Mouse (Mus musculus) left cerebral cortex, adult 11 months (tissue): ENCODE measurements around the gene Crebbp.
"Not testable (repeated sequence)": the region's sequence is repeated elsewhere in the genome, so short reads cannot be mapped to it uniquely, and the experiment has no call there.

Experiments used
- DNase-seq: peaks from one replicate; pipeline ENCODE4 v3.0.0; 2022; ENCODE audit warnings: low spot score

Gene Crebbp

DNA sequence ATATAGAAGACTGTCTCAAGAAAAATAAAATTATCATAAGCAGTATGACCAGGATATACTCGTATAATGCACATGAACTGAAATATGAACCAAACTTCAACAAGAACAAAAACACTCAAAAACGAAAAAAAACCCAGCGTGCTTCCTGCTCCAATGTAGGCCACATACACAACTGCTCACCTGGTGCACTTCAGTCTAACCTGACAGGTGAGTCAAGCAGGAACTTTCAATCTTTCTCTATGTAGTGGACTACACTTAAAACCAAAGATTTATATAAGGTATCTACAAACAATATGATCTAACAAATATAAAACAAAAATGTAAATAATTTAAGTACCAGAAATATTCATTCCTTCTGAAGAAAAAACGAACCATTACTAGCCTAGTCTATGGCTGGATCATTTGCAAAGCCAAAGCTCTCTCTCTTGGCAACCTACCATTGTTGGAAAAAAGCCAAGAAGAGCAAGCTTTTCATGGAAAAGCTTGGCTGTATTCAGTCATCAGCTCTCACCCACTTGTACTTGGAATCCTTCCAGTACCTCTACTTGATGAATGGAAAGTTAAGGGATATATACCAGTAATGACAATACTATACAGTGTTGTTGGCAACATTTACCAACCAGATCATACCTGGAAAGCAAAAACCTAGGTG, 53.4 kb downstream of the Crebbp start:
- DNase-seq: peak; percentile 70

DNA sequence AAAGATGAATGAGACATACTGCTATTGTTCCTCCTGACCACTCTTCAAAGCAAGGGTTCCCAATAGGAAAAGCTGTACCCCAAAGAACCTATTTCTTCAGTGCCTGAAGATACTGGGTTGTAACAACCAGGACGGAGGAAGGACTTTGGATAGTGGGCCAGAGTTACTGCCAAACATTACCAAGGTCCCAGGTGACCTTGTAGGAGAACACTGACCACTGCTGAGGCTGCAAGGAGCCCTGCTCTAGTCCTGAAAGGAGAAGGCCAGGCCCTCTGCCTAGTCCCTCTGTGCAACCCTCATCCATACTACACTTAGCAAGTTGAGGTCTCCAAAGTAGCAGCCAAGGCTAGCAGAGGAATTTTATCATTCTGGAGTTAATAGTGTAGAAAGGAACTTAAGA, 60.7 kb downstream of the Crebbp start:
- DNase-seq: no peak

DNA sequence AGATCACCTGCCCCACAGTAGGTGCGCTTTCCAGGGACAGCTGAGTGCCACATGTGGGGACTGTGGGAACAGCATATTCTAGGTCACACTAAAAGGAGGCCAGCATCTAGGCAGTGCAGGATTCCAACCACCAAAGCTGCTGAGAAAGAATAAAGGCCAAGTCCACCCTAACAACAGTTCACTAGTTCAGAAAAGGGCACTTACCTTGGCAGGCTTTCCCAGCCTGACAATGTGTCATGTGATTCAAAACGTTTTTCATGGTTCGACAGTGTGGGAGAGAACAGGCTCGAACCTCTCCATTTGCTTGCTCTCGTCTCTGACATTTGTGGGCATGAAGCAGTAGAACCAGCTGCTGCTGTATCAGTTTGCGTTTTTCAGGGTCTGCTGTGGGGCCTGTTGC, 75.3 kb downstream of the Crebbp start:
- no peak for DNase-seq

DNA sequence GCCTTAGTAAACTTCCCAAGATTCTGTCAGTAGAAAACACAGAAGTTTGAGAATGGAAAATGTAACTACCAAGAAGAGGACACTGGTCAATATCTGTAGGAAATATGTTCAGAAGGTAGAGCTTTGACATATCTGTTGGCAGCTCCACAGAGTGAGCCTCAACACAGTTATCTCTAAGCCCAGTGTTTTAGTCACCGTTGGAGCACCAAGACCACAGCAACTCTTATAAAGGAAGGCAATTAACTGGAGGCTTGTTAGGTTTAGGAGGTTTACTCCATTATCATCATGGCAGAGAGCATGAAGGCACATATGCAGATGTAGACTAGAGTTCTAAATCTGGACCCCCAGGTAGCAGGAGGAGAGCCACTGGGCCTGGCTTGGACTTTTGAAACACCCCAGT, 80.0 kb downstream of the Crebbp start:
- no peak for DNase-seq

DNA sequence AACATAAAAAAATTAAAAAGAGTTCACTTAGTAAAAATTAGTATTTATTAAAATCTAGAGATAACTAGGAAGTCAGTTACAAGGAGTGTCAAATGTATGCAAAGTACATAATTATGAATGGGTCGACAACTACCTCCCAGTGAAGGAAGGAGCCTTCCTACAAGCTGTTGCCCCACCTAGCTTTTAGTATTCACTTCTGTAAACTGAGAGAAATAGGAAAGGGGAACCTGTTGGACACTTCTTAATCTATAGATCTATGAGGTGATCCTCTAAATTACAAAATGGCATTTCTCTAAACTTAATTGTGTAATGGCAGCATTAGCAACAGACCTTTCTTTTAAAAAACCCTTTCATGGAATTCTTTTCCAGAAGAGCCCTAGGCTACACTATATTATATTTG, 84.9 kb downstream of the Crebbp start:
- no peak for DNase-seq

DNA sequence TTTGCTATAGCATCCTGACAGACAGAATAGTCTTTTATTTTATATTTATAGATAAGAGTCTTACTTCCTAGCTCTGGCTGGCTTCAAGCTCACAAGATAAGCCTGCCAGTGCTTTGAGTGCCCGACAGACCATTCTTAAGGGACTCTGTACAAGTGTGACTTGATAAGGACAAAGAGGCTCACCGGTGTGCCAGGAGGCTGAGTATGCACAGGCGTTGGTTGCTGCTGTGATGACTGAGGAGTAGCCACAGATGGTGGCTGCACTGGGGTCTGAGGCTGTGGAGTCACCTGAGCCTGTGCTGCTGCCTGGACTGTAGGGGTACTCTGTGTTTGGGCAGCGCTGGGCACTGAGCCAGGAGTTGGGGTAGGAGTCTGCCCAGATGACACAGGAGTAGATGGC, 96.7 kb downstream of the Crebbp start:
- no peak for DNase-seq

DNA sequence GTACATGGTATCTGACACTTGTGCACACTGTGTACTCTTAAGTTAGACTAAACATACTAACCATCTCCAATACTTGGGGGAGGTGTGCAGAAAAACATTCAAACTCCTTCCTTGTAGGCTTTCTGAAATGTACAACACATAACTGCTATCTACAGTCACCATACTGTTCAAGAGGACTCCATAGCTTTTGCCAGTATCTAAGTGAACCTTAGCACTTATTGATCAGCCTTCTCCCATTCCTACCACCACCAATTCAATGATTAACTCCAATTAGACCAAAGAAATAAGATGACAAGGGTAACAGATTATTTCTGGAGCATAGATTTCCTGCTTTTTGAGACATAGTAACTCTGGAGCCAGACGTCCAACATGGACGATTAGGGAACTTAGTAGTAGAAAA, 113.4 kb downstream of the Crebbp start:
- DNase-seq: no peak

DNA sequence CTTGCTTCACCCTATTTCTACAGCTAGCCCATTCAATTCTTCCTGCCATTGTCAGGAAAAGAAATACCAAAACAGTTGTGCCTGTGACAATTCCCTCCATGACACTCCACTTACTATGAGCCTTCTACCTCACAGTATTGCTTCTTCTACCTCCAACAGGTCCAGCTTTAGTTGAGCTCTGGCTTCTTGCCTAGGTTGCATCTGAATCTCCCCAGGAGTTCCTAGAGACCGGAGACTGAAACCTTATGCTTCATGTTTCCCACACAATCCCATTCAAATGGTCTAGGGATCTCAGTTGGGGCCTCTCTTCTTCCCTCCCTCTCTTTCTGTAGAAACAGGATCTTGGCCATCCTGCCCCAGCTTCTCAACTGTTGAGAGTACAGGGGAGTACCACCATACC, 116.3 kb downstream of the Crebbp start:
- no peak for DNase-seq

DNA sequence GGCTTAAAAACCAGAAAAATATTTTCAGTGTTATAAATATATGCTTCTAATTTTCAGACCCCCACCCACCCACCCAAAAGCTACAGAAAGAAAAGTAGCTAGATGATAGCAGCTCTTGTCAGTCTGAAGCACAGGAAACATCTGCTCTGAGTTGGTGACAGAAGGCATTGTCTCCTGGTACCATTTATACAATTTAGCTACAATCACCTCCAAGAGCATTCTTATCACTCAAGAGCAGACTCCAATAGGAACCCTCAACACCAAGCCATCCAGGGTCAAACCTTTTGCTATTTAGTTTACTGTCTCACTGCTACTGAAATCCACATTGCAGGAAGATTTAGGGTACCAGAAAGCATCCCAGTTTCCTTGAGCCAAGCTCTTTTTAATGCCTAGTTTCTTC, 116.9 kb downstream of the Crebbp start:
- no peak for DNase-seq

DNA sequence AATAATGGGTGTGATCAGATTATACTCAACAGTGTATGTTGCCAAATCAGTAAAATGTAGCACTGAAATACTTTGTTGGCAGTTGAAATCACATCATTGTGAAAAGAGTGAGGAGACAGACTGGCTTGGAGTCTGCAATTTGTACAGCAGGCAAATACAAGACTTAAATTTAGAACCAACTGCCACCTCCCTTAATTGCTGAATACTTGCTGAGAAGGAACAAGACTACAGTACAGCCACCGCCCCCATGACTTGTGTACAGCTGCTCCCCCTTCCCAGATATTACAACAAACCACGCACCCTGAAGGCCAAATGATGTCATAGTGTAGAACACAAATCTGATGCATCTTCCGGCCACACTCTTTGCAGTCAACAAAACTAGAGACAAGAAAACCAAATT, 117.7 kb downstream of the Crebbp start:
- DNase-seq: no peak

DNA sequence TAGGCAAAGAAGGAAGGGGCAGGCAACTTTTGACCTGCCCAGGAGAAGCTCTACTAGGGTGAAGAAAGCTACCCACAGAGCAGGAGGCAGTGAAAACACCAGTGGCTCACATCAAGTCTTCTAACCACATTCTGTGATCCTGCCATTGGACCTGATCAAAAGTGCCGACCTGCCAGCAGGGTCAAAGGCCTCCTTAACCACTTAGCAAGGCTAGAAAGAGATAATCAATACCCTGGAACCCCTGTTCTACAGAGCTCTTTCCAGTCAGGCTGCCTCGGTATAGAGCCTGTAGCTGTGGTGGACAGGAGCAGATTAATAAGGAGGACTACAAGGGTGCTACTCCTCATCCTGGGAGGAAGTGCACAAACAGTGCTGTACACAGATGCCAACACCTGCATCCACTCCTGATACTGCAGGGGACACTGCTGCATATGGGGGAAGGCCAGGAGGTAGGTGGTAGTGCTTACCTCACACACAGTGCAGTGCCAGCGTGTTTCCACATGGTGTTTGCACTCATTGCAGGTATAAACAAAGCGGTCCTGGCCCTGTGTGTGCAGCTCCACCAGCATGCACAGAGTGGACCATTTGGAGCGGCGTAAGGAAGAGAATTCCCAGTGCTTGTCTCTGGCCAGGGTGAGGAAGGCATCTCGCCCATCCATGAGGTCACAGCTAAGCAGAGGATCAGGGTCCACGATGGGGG, 126.4 kb downstream of the Crebbp start:
- DNase-seq: no peak

DNA sequence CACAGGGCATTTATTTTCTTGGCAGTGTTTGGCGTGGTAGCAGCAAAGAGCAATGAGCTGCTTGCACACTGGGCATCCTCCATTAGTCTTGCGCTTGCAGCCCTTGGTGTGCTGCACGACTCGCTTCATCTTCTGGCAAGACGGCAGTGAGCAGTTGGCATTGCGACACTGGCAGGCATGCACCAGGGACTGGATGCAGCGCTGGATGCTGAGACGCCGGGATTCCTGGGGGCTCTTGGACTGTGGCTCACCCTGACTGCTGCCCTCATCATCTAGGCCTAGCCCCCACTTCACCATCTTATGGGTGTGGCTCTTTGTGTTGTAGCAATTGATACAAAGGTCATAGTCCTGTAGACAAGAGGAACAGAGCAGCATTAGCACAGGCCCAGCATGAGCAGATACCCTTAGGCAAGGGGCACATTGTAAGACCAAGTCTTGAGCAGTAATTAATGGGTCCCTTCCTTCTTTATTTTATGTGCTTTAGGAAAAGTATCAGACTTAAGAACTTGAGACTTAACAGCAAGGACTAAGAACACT, 127.9 kb downstream of the Crebbp start:
- DNase-seq: no peak

DNA sequence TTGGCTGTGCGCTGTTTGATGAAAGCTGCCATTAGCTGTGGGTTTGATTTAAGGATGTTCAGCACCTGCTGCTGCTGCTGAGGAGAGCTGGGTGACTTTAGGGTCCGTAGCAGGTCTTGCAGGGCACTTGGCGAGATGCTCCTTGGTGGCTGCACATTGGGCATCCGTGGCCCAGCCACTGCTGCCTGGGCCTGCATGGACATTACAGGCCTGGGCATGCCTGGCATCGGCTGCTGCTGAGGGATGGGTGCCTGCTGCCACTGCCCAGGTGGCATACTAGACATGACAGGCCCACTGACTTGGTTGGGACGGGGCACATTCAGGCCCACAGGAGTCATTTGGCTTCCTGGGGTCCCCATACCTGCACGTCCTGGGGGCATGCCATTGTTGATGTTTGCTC, 128.7 kb downstream of the Crebbp start:
- no peak for DNase-seq

DNA sequence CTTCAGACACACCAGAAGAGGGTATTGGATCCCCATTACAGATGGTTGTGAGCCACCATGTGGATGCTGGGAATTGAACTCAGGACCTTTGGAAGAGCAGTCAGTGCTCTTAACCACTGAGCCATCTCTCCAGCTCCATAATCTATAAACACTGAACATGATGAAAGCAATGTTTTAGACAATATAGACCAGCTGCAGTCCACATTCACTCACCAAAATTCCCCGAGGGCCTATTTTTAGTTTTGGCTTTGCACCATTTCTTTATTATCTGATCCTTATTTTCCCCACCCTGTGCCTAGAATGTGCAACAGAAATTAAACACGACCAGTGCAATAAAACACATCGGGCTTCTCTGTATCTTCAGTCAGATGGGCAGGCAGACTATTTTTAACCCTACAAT, 133.4 kb downstream of the Crebbp start:
- DNase-seq: not testable (repeated sequence)

DNA sequence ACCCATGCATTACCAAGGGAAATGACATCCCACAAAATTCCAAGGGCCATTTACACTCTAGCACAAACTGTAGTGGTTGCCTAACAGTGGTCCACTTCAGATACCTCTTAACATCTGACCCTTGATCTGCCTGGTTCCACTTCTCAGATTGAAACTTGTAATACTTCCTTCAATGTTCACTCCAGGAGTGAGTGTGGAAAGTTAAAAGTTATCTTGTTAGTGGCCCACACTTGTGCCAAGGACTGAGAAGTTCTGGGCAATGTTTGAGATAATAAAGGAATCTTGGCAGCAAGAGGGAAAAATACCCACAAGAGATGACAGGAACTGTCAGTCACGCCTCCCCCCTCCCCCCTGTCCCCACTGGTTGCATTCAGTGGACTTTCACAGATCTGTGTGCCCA, 134.1 kb downstream of the Crebbp start:
- DNase-seq: no peak

DNA sequence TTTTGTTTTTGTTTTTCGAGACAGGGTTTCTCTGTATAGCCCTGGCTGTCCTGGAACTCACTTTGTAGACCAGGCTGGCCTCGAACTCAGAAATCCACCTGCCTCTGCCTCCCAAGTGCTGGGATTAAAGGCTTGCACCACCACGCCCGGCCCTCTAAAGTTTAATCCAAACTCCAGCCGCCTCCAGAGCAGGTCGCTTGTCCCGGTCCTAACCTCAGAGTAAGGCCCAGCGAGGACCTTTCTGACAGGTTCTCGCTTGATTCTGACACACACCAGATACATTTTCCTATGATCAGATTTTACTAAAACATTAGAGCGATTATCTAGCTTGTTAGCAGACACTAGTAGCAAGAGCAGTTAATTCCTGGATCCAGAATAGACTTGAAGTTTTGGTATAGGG, 135.5 kb downstream of the Crebbp start:
- DNase-seq: not testable (repeated sequence)

DNA sequence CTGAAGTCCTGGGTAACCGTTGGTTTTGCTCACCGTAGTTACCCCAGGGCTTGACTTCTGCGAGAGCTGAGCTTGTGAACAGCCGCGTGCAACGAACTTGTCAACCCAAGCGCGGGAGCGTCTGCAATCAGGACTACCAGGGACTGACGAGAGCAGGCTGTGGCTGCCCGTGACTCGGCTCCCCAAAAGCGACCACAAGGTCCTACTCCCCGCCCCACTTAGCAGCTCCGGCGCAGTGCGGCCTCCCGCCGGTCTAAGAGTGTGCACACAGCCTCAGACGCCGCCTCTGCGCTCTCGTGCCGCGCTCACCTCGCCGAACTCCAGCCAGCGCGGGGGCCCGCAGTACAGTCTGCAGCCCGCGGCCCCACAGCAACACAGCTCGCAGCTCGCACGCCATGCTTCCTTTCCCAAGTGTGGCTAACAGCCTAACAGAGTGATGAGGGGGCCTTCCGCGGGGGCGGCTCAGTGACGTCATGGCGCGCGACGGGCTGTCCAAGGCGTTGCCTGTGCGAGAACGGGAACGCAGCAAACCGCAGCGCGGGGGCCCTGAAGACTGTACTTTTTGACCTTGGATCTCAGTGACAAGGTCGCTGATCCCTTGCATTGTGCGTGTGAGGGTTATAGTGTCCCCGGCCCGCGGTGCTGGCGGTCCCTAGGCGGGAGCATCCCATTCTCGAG, 136.3 kb downstream of the Crebbp start, which contains the start of gene Trap1:
Gene Trap1, minus strand, starts transcription at position 444 of the 678 bp plus-strand sequence.
- DNase-seq: peak; percentile 92

DNA sequence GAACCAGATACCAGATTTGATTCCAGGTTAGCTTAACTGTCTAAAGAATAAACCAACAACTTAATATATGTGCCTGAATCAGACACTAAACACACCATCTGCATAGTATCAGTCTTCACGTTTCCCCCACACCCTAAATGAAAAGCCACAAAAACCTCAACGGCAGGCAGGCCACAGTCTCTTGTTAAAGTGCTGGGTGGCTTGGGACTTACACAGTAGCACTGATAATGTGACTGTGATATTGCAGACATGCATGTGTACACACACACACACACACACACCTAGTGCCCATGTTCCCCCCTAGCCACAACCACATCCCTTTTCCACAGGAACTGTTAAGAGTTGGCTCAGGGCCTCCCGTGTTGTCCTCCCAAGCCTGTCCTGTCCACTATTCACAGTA, 139.0 kb downstream of the Crebbp start:
- no peak for DNase-seq

DNA sequence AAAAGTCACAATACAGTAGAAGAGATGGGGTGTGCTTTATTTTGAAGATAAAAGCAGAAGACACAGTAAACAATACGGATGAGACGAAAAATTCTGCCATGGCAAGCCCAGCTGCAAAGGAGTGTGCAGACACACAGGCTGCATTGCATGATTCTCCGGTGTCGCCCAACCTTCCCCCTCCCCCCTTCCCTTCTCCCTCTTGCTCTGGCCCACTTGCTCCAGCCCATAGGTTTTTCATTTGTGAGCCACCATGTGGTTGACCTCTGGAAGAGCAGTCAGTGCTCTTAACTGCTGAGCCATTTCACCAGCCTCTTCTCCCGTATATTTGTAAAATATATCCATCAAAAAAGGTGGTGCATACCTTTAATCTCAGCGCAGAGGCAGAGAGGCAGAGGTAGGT, 139.5 kb downstream of the Crebbp start:
- no peak for DNase-seq

DNA sequence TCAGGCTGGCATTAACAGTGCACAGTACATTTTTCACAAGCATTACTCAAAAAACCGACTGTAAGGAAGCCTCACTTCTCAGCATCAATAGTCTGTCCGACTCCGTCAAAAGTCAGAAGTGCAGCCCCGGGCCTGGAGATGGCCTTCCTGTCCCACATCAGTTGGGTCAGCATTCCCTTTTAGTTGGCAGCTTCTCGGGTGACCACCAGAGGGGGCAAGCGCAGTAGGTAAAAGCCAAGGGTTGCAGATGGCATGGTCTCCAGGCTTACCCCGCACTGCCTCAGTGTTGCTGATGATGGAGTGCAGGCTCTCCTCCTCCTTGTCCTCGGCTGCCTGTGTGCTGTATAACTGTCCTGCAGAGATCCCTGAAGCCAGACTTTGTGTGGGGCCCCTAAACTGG, 145.2 kb downstream of the Crebbp start:
- DNase-seq: no peak

DNA sequence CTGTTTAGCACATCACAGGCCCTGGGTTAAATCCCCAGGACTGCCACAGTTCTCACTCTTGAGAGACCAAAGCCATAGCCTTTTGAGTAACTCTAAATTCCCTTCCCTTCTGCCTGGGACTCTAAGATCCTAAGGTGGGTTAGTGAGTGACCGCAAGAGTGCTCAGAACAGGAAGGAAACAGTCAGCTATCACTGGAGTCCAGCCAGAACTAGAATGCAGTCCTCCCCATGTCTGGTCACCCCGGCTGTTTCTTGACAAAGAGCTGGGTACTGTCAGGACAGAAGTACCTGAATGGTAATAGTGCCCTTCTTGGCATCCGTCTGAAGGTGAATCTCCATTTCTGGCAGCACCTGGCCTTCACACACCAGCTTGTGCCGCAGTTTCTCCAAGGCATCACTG, 148.9 kb downstream of the Crebbp start:
- no peak for DNase-seq

DNA sequence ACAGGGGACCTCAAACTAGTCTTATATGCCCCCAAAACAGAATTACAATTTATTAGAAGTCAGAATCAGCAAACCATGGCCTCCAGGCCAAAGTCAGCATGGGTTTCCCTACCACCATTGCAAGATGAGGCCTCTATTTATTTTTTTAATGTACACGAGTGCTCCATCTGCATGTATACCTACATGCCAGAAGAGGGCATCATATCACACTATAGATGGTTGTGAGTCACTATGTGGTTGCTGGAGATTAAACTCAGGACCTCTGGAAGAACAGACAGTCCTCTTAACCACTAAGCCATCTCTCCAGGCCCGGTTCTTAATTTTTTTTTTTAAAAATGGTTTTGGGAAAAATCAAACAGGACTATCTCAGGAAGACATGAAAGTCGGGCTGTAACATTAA, 160.0 kb downstream of the Crebbp start:
- DNase-seq: no peak

DNA sequence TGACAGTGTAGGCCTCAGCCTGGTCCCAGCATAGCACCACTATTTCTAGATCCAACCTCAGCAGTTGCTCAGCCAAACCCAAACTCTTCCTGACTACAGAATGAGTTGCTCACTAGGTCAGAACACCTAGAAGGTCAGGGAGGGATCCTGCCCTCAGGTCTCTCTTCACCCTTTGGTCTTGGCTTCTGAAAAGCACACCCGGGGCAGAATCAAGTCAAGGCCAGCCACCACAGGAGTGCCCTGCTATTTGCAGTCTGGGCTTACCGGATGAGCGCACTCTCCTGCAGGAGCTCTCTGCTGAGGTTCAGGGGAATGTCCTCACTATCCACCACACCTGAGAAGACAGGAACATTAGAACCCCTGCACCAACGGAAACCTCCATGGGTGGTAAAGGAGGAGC, 161.2 kb downstream of the Crebbp start:
- no peak for DNase-seq
